Mouse (Mus musculus) gastrocnemius, adult 8-10 months (tissue): ENCODE measurements around the gene Rgn. TPM values are rescaled to one million over a fixed set of nuclear protein-coding genes. Genes with fewer than 3 reads are reported as not detected.

Experiments
- DNase-seq, 2 experiments: peaks; one replicate each; pipeline ENCODE4 v3.0.0; 2022; ENCODE audit warnings: low spot score in 2 of 2
- total RNA-seq, 4 experiments: library from RNA; stranded (reverse); gene quantifications; 2 replicates each; pipeline ENCODE4 v1.2.4; 2022

The Rgn gene
- total RNA-seq: under 1 TPM in 1 of 4 experiments, not detected in 3; 0.46 TPM

GRCm38 (mm10) chrX:20549532-20549931, at the start of gene Rgn:
Rgn (plus strand) TSS chrX:20549787.
- DNase-seq: no peak

DNA sequence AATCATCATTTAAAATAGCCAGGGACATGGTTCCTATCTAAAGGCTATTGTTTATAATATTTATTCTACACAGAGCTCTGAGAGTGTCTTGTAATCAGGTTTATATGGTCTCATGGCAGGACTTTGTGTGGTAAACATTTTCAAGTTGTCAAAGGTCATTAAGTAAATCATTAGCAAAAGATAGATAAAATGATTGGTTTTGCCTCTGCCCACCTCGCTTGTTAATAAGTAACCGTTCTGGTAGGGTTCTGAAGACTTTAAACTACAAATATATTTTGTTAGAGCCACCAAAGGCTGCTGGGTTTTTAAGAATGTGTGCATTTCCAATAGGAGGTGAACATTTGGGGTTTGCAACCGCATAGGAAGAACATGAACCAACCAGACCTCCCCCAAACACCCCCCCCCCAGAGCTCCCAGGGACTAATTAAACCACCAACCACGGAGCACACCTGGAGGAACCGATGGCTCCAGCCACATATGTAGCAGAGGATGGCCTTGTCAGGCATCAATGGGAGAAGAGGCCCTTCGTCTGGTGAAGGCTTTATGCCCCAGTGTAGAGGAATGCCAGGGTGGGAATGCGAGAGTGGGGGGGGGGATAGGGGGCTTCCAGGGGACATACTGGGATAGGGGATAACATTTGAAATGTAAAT, 29.2 kb upstream of the Rgn start:
- DNase-seq: no peak

DNA sequence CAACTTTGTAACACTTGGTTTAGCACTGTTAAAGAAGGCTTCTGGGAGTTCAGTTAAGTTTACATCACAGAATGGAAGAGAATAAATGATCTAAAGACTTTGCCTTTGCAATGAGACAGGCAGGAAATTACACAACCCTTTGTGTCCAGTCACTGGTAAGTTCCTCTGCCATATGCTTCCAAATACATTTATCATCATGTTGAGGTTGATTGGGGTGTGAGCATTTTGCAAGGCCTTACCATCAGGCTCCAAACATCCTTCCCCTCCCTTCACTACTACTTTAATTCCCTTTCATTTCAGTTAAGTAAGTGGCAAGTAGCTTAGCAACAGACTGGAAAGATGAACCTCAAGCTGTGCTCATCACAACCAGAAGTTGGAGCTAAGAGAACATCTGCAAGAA, 28.0 kb upstream of the Rgn start:
- no peak for DNase-seq

DNA sequence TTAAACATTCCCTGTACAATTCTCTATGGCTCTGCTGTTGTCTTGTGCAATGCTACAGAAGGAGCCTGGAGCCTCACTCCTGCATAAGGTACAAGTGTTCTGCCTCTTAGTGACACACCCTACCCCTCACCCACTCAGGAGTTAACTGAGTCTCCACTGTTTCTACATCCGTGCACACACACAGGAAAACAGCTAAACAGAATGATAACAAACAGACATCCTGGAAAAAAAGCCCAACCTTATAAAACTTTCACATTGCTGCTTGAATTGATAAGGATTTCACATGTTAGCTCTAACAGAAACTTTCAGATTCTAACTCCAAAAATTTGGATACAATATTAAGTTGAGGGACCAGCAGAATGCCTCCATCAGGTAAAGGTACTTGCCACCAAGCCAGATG, 17.0 kb upstream of the Rgn start:
- no peak for DNase-seq

DNA sequence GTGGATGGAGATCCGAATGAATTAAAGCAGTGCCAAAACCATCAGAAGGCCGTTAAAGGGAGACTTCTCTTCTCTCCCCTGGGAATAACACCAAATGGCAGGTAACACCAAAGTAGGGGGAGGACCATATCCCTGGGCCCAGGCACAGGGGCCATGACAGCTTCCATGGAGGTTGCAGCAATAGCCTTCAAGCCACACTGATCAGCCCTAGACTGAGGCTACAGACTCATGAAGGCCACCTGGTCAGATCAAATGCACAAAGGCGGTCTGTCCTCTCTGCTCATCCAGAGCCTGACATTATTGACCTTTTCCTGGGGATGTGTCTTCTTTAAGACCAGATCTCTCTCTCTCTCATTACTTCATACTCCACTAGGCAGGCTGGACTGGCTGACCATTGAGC, 5.7 kb upstream of the Rgn start:
- no peak for DNase-seq

GRCm38 (mm10) chrX:20547609-20548008, 2.0 kb upstream of the Rgn start:
- no peak for DNase-seq

DNA sequence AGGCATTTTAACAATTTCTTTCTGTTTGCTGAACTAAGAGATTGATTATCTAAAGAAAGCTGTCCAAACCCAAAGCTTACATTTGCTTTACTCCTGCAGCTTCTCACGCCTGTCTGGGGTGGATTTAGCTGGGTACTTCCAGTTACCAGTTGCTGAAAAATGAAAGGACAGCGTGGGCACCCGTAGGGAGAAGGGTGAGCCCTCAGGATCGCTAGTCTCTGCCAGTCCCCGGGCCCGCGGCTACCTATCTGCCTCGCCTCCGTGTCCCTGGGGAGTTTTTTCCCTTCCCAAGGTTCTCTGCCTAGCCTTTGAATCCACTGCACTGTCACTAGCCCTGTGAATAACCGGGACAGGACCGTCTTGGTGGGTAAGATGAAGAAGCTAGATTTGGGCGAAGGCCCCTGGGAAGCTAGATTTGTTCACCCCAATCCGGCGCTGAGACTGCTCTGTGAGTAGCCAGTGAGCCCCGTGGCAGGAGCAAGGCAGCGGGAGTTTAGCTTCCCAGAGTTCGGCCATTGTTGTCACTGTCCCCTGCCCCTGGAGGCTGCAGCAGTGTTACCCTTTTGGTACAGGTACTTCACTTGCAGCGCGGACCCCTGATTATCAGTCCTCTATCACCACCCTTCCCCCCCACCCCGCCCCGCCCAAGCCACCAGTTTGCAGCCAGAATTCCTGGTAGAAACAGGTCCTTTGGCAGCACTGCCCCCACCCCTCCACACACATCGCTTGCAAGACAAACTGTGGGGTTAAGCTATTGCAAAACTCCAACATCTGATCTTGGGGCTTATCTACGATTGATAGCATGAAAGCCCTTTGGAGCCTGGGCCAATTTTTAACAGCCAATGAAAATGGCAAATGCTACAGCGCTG, 1.3 kb upstream of the Rgn start:
- no peak for DNase-seq

DNA sequence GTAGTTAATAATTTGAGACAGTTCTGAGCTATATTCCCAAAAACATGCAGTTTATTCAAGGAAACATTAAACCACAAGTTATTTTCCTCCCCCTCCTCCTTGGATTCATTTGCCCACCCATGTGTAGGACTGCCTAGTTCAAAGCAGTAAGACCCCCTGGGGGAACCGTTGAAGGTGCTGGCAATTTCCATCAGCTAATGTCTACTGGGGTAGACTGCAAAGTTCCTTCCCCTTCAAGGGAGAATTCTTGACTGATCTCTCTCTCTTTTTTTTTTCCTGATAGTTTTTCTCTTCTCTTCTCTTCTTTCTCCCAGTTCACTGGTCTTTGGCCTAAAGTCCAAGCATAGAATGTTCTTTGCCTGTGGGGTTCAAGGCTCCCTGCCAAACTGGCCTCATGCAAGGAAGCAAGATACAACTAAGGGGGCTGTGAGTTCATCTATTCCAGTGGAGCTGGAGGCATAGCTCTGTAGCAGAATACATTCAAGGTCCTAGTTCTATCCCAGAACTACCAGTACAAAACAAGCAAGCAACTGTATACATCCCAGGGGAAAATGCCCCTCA, 627 bp upstream of the Rgn start:
- no peak for DNase-seq

- no peak for DNase-seq
These were observed 2.6 kb downstream of the Rgn start for GRCm38 (mm10) chrX:20552199-20552598.

DNA sequence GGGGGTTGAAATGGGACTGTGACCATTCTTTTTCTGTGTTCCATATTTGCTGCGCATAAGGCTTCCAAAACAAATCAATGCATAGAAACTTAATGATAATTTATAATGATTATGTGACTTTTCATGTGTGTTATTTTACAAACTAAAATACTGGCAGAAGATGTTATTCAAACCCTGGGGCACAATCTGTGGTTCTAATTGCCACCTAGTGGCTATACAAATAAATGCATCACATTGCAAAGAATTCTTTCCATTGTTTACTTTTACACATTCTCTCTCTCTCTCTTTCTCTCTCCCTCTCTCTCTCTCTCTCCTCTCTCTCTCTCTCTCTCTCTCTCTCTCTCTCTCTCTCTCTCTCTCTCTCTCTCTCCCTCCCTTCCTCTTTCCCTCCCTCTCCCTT, 12.3 kb downstream of the Rgn start:
- no peak for DNase-seq

DNA sequence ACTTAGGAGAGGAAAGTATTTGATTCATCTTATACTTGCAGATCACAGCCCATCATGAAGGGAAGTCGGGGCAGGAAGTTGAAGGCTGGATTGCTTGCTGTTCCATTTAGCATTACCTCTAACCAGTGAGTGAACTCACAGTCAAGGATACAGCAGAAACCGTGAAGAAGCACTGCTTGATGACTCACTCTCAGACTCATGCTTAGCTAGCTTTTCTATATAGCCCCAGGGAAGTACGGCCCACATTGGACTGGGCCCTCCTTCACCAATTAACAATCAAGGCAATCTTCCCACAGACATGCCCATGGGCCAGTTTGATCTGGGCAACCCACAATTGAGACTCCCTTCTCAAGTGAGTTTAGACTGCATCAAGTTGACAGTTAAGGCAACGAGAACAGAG, 14.4 kb downstream of the Rgn start:
- DNase-seq: no peak

GRCm38 (mm10) chrX:20571024-20571423, 21.4 kb downstream of the Rgn start:
- no peak for DNase-seq

GRCm38 (mm10) chrX:20572683-20573082, 23.1 kb downstream of the Rgn start:
- no peak for DNase-seq

- no peak for DNase-seq
These were observed 24.3 kb downstream of the Rgn start for GRCm38 (mm10) chrX:20573927-20574326.

DNA sequence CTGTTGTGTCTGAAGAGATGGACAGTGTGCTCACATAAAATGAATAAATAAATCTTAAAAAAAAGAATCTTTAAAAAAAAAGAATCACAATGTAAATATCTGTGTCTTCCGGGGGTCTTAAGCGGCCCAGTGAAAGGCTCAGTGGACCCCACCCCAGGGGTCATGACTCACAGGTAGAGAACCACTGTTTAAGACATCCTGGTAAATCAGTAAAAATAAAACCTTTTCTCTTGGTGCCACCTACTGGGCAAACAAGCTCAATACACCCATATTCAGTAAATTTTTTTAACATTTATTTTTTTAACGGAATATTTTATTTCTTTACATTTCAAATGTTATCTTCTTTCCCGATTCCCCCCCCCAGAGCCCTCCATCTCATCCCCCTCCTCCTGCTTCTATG, 38.4 kb downstream of the Rgn start:
- no peak for DNase-seq

GRCm38 (mm10) chrX:20608500-20608899, 58.9 kb downstream of the Rgn start:
- DNase-seq: no peak

Other genes with a start within 250 kb of the Rgn start
- 1 to 10 TPM; 4.0 to 6.8 (median 5.3) TPM for gene Rp2, start 185.3 kb upstream of the Rgn start, total RNA-seq
- under 1 TPM; 0.27 to 0.58 (median 0.44) TPM for gene Jade3, start 124.1 kb upstream of the Rgn start, total RNA-seq
- 10 to 100 TPM in 1 of 4 experiments, 1 to 10 TPM in 3; 8.4 to 10.3 (median 9.2) TPM for gene Rbm10, start 67.7 kb downstream of the Rgn start, total RNA-seq
- 100 to 1,000 TPM; 396 to 439 (median 407) TPM for gene Ndufb11, start 67.8 kb downstream of the Rgn start, total RNA-seq
- gene Uba1, start 108.5 kb downstream of the Rgn start, total RNA-seq: 100 to 1,000 TPM; 143 to 161 (median 149) TPM
- 100 to 1,000 TPM; 105 to 130 (median 120) TPM for gene Cdk16, start 138.2 kb downstream of the Rgn start, total RNA-seq
- gene Usp11, start 154.1 kb downstream of the Rgn start, total RNA-seq: 1 to 10 TPM; 1.7 to 2.3 (median 2.1) TPM
- gene Araf, start 248.0 kb downstream of the Rgn start, total RNA-seq: 100 to 1,000 TPM; 102 to 107 (median 105) TPM